Mouse (Mus musculus) urinary bladder, adult 18-20 months (tissue): ENCODE data around the gene Arl4a.
A peak's percentile ranks its signal among the peaks of the same experiment; 100 is the strongest.

Experiments
- DNase-seq, 2 experiments: peaks; one replicate each; pipeline ENCODE4 v3.0.0; 2022; ENCODE audit warnings: low spot score in 2 of 2, mixed read lengths in 2 of 2

Gene Arl4a

GRCm38 (mm10) chr12:40037876-40038463 lies at the start of gene Arl4a:
Gene Arl4a, minus strand, starts transcription at chr12:40038025.
- DNase-seq = peak; percentile 81 to 86

GRCm38 (mm10) chr12:40085731-40086322 lies 48.0 kb upstream of the Arl4a start:
- no peak for DNase-seq

- DNase-seq = no peak
Observed at GRCm38 (mm10) chr12:40082453-40083238, 44.8 kb upstream of the Arl4a start.

- no peak for DNase-seq
Observed at GRCm38 (mm10) chr12:40082048-40082447, 44.2 kb upstream of the Arl4a start.

GRCm38 (mm10) chr12:40073660-40074059 lies 35.8 kb upstream of the Arl4a start:
- no peak for DNase-seq

- DNase-seq = no peak
Observed at GRCm38 (mm10) chr12:40047024-40047423, 9.2 kb upstream of the Arl4a start.

- no peak for DNase-seq
Observed at GRCm38 (mm10) chr12:40043816-40044585, 6.2 kb upstream of the Arl4a start.

- DNase-seq = no peak
Observed at GRCm38 (mm10) chr12:40040067-40040466, 2.2 kb upstream of the Arl4a start.

- DNase-seq = peak; percentile 98 to 99
Observed at GRCm38 (mm10) chr12:40037226-40037813, 505 bp downstream of the Arl4a start.

GRCm38 (mm10) chr12:40036666-40037065 lies 1.2 kb downstream of the Arl4a start:
- DNase-seq = peak; percentile 2 to 12

GRCm38 (mm10) chr12:40035506-40035905 lies 2.3 kb downstream of the Arl4a start:
- DNase-seq = no peak

GRCm38 (mm10) chr12:40029201-40029600 lies 8.6 kb downstream of the Arl4a start:
- no peak for DNase-seq

GRCm38 (mm10) chr12:40027846-40028245 lies 10.0 kb downstream of the Arl4a start:
- DNase-seq = no peak

- DNase-seq = no peak
Observed at GRCm38 (mm10) chr12:40027444-40027843, 10.4 kb downstream of the Arl4a start.

GRCm38 (mm10) chr12:40023918-40024317 lies 13.9 kb downstream of the Arl4a start:
- no peak for DNase-seq

GRCm38 (mm10) chr12:40023014-40023642 lies 14.7 kb downstream of the Arl4a start:
- no peak for DNase-seq

GRCm38 (mm10) chr12:40022344-40022743 lies 15.5 kb downstream of the Arl4a start:
- DNase-seq = no peak

GRCm38 (mm10) chr12:40017955-40018505 lies 19.8 kb downstream of the Arl4a start:
- DNase-seq = no peak

GRCm38 (mm10) chr12:40016648-40017460 lies 21.0 kb downstream of the Arl4a start:
- DNase-seq = peak; percentile 25 to 58

- DNase-seq = no peak
Observed at GRCm38 (mm10) chr12:40016068-40016467, 21.8 kb downstream of the Arl4a start.
